Mouse (Mus musculus) C2C12 (cell line): ENCODE data around the gene Ank3.

Source experiments
- CTCF ChIP-seq: IDR thresholded peaks from one replicate; pipeline ENCODE4 v1.5.1; 2011; ENCODE audit not compliant: control insufficient read depth, insufficient read depth, insufficient read length
- MAX ChIP-seq: IDR thresholded peaks from one replicate; pipeline ENCODE4 v1.6.1; 2011; ENCODE audit warnings: mild to moderate bottlenecking, control low read depth
- MYOD1 ChIP-seq: IDR thresholded peaks from one replicate; pipeline ENCODE4 v1.6.1; 2011; ENCODE audit warnings: low read depth; ENCODE audit not compliant: control insufficient read depth, insufficient read length
- MYOG ChIP-seq: IDR thresholded peaks from one replicate; pipeline ENCODE4 v1.6.1; 2011; ENCODE audit not compliant: control insufficient read depth, insufficient read length; ENCODE audit errors: extremely low read depth
- USF1 ChIP-seq: IDR thresholded peaks from one replicate; pipeline ENCODE4 v1.6.1; 2011; ENCODE audit warnings: low read depth, mild to moderate bottlenecking, control low read depth, moderate library complexity

DNA sequence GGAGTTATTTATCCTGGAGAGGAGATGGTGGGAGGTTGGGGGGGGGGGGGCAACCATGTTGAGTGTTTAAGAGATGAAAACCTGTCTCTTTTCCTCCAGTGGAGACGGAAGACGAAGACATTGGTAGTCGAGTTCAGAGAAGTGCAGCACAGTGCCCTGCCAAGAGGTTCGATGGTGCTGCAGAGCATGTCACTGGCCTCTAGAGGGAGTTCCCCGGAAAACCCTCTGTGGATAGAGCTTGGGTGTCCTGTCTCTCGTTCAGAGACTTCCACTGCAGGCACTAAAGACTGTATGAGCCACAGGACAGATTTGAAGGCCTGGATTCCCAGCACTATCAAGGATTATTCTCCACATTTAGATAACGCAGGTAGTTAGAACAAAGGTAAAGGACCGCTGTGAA is 382.9 kb downstream of the Ank3 start:
- TF ChIP-seq CTCF (peak; percentile 34), MAX (no peak), MYOD1 (no peak), MYOG (no peak), USF1 (no peak)
